Mouse (Mus musculus) G1E (cell line): ENCODE results near the gene Slc9a8. TPM values are rescaled to one million over a fixed set of nuclear protein-coding genes. Genes with fewer than 3 reads are reported as not detected.

ENCODE experiments used
- ATAC-seq: 2 replicates; pipeline ENCODE4 v1.8.0; 2016; ENCODE audit warnings: mild to moderate bottlenecking; ENCODE audit not compliant: insufficient number of reproducible peaks, poor library complexity, low FRiP score, severe bottlenecking; ENCODE audit errors: extremely low read depth
- DNase-seq: peaks from one replicate; pipeline ENCODE4 v3.0.0; 2012; ENCODE audit warnings: low spot score
- H3K27me3 ChIP-seq: 2 replicates; pipeline ENCODE4 v1.6.1; 2012; ENCODE audit warnings: mild to moderate bottlenecking, low read length, inconsistent platforms; ENCODE audit not compliant: insufficient read depth
- H3K36me3 ChIP-seq: replicated peaks from 2 replicates; pipeline ENCODE3; 2012; ENCODE audit warnings: mild to moderate bottlenecking, inconsistent platforms
- H3K4me1 ChIP-seq: 2 replicates; pipeline ENCODE4 v1.6.1; 2012; ENCODE audit warnings: low read depth, low read length, inconsistent platforms, mixed read lengths; ENCODE audit not compliant: insufficient read depth
- H3K4me3 ChIP-seq: 2 replicates; pipeline ENCODE4 v1.5.1; 2012; ENCODE audit warnings: low read depth, mild to moderate bottlenecking, inconsistent platforms, low read length, moderate library complexity, mixed read lengths
- H3K9me3 ChIP-seq: replicated peaks from 2 replicates; pipeline ENCODE4 v1.6.1; 2012; ENCODE audit warnings: inconsistent platforms
- CTCF ChIP-seq: IDR thresholded peaks from 2 replicates; pipeline ENCODE4 v1.5.1; 2012; ENCODE audit warnings: low read depth, low read length, inconsistent platforms, mixed read lengths
- GATA1 ChIP-seq: IDR thresholded peaks from 2 replicates; pipeline ENCODE4 v1.6.1; 2012; ENCODE audit warnings: borderline replicate concordance, low read length, inconsistent platforms, mixed read lengths
- GATA2 ChIP-seq: IDR thresholded peaks from 2 replicates; pipeline ENCODE4 v1.6.1; 2012; ENCODE audit warnings: low read depth, low read length, inconsistent platforms, borderline replicate concordance
- POLR2AphosphoS5 ChIP-seq: IDR thresholded peaks from 2 replicates; pipeline ENCODE4 v1.6.1; 2012; ENCODE audit warnings: low read depth, low read length, inconsistent platforms; ENCODE audit not compliant: insufficient replicate concordance
- TAL1 ChIP-seq: conservative IDR thresholded peaks from 2 replicates; pipeline ENCODE4 v1.6.1; 2012; ENCODE audit warnings: low read depth, low read length, inconsistent platforms, mixed read lengths
- polyA plus RNA-seq: library from polyadenylated mRNA; stranded (reverse); fragments of >175 nt; gene quantifications from 2 replicates; pipeline ENCODE4 v1.2.3, GENCODE M21; 2012
- total RNA-seq, 2 experiments: library from RNA; stranded (forward) in 1 of 2; stranded (reverse) in 1 of 2; fragments of 200-1000 nt in 1 of 2; fragments of >200 nt in 1 of 2; fragmentation: Nextera tagmentation in 1 of 2; gene quantifications; 2 replicates each; pipeline ENCODE4 v1.2.3; 2014 to 2017

Gene Slc9a8
- total and polyA plus RNA-seq, 3 experiments: 13.2 to 90.4 (median 24.4) TPM

DNA sequence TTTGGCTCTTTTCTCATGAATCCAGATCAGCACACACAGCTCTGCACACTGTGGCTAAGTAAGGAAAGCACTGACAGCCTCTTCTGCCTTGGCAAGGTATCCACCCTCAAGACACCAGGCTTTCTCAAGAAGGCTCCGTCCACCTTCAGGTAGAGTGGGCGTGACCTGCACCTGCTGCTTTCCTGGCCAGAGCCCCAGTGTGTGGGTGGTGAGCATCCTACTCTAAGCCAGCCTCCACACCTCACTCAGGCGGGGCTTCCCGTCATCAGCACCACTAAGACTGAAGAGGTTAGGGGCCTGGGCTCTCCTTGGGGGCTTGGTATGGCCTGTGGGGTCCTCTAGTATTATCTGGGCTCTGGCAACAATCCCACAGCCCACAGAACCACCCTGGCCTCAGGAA lies 65.1 kb downstream of the Slc9a8 start:
- TF ChIP-seq GATA2 (no peak), GATA1 (no peak), CTCF (no peak), TAL1 (no peak), POLR2AphosphoS5 (no peak)
- H3K4me1 ChIP-seq: peaks cover 42% of the 10 kb centered on the region
- no peak overlapping the region for H3K4me3 ChIP-seq
- peaks cover 83% of the 10 kb centered on the region for H3K36me3 ChIP-seq
- DNase-seq: no peak
- H3K27me3 ChIP-seq: no peaks in the 10 kb centered on the region
- no peak for ATAC-seq
- H3K9me3 ChIP-seq: no peaks in the 10 kb centered on the region

DNA sequence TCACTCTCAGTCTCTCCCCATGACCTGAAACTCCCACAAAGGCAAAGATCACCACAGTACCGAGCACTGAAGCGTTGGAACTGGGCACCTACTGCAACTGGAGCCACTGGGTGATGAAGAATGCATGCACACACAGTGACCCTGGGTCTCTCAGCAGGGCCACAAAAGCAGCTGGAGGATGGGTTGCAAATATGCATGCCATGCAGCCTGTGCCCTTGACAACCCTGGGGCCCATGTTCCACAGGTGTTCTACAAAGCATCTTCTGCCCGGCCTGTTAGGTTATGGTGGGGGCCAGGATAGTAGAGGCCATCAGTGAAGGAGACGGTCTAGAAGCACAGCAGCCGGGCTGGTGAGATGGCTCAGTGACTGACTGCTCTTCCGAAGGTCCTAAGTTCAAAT lies 66.0 kb downstream of the Slc9a8 start:
- TF ChIP-seq GATA1 (no peak), POLR2AphosphoS5 (no peak), CTCF (no peak), GATA2 (no peak), TAL1 (no peak)
- DNase-seq: no peak
- no peaks in the 10 kb centered on the region for H3K27me3 ChIP-seq
- H3K9me3 ChIP-seq: no peaks in the 10 kb centered on the region
- no peak overlapping the region for H3K4me3 ChIP-seq
- peaks cover 48% of the 10 kb centered on the region for H3K4me1 ChIP-seq
- no peak for ATAC-seq
- peaks cover 78% of the 10 kb centered on the region for H3K36me3 ChIP-seq

DNA sequence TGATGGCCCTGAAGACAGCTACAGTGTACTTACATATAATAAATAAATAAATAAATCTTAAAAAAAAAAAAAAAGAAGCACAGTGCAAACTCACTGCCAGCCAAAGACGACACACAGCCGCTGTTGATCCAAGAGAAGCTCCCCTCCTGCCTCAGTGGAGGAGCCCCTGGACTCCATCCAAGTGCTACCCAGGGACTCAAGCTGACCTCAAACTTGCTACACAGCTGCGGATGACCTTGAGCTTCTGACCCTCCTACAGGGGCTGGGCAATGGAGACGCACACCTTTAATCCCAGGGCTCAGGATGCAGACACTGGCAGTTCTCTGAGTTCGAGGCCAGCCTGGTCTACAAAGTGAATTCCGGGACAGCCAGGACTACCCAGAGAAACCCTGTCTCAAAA lies 66.5 kb downstream of the Slc9a8 start:
- Histone ChIP-seq H3K27me3 (no peaks in the 10 kb centered on the region), H3K36me3 (peaks cover 73% of the 10 kb centered on the region), H3K4me1 (peaks cover 48% of the 10 kb centered on the region), H3K4me3 (no peak overlapping the region), H3K9me3 (no peaks in the 10 kb centered on the region)
- DNase-seq: no peak
- TF ChIP-seq TAL1 (no peak), GATA1 (no peak), GATA2 (no peak), POLR2AphosphoS5 (no peak), CTCF (no peak)
- ATAC-seq: no peak

- peak overlapping the region; percentile 98; the same call in 1 of the 2 replicates for H3K4me3 ChIP-seq
- no peaks in the 10 kb centered on the region for H3K9me3 ChIP-seq
- no peak for ATAC-seq
- no peaks in the 10 kb centered on the region for H3K27me3 ChIP-seq
- H3K36me3 ChIP-seq: peaks cover 58% of the 10 kb centered on the region
- TF ChIP-seq GATA2 (no peak), POLR2AphosphoS5 (no peak), TAL1 (no peak), CTCF (no peak), GATA1 (no peak)
- H3K4me1 ChIP-seq: peaks cover 54% of the 10 kb centered on the region
- no peak for DNase-seq
Measured at GRCm38 (mm10) chr2:167490813-167491525, 69.5 kb downstream of the Slc9a8 start.

DNA sequence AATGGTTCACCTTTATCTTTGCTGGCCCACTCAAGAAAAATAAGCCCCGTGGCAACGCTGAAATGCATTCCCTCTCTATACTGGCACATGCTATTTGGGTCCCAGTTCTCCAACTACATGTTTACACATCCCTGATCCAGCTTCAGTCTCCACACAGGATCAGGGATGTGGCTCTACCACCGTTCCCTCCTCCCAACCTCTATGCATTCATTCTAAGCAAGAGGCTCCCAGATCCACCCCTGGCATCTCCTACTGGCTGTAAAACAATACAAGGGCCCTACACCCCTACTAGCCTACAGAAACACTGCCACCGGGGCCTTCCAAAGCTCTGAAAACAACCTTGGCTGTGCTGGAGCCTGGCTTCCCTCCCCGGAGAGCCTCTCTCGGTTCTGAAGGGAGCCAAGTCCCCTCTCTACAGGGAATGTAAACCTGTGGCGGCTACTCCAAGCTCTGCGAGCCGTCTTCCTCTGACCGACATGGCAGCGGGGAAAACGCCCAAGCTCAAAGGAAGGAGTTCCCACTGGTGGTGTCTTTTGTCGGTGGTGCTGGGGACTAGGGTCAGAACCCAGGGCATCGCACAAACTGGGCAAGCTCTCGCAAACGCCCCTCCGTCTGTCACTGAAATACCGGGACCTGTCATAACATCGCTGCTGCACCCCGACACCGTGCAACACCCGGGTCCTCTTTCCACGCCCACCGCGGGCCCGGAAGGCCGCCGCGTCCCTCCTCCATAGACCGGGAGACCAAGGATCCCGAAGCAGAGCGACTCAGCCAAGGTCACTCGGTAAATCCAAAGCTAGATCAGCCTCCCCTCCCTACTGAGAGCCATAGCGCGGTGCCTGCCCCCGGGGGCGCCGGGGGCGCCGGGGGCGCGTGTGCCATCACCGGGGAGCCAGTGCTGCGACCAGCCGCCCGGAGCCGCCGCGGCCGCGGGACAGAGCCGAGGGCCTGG lies 70.5 kb downstream of the Slc9a8 start, which contains the start of gene Rnf114:
Gene Rnf114, plus strand, starts transcription at position 889 of the 952 bp plus-strand sequence.
- DNase-seq: peak; percentile 78
- peak within 1 kb of the TSS; percentile 98 for H3K4me3 ChIP-seq
- ATAC-seq: no peak
- peaks cover 44% of the 10 kb centered on the region for H3K4me1 ChIP-seq
- H3K9me3 ChIP-seq: no peaks in the 10 kb centered on the region
- peaks cover 58% of the 10 kb centered on the region for H3K36me3 ChIP-seq
- no peak for TF ChIP-seq TAL1
- TF ChIP-seq GATA2: no peak
- no peak for TF ChIP-seq GATA1
- TF ChIP-seq CTCF: no peak
- TF ChIP-seq POLR2AphosphoS5: no peak
- H3K27me3 ChIP-seq: no peaks in the 10 kb centered on the region
